Mouse (Mus musculus): ENCODE measurements around the gene Vwf. TPM values are rescaled to one million over a fixed set of nuclear protein-coding genes. Genes with fewer than 3 reads are reported as not detected.
A peak's percentile ranks its signal among the peaks of the same experiment; 100 is the strongest.

Vwf gene
- polyA plus RNA-seq, 1 experiment, result 3.2 TPM

GRCm38 (mm10) chr6:125603234-125603633, 56.7 kb downstream of the Vwf start:
- H3K9me3 ChIP-seq (replicated peaks; ENCODE audit: control insufficient read depth, insufficient read depth, low read length, poor library complexity, severe bottlenecking), result no peaks in the 10 kb centered on the region
- TF ChIP-seq CTCF (IDR thresholded peaks at IDR 0.05; ENCODE audit: low read depth, low read length) (peak; percentile 96), EP300 (IDR thresholded peaks at IDR 0.05; ENCODE audit: insufficient read depth, low read depth, low read length) (0 out of 2 replicates have a peak, but pooled peaks have one; percentile 48), POLR2A (IDR thresholded peaks at IDR 0.05; ENCODE audit: insufficient read depth, low read length) (no peak)
- H3K36me3 ChIP-seq (ENCODE audit: control insufficient read depth, insufficient read depth, low read length, poor library complexity, severe bottlenecking), result no peaks in the 10 kb centered on the region
- H3K27me3 ChIP-seq (ENCODE audit: control insufficient read depth, insufficient read depth, low read length, poor library complexity, severe bottlenecking), result no peaks in the 10 kb centered on the region
- no peak overlapping the region for H3K4me3 ChIP-seq (ENCODE audit: low read depth, low read length)
- no peak overlapping the region for H3K27ac ChIP-seq (ENCODE audit: insufficient read depth, low read length)
- H3K4me1 ChIP-seq (ENCODE audit: control insufficient read depth, insufficient read depth, low read length), result peaks cover 6% of the 10 kb centered on the region
- H3K9ac ChIP-seq (ENCODE audit: low read depth, poor library complexity, severe bottlenecking), result no peak overlapping the region

DNA sequence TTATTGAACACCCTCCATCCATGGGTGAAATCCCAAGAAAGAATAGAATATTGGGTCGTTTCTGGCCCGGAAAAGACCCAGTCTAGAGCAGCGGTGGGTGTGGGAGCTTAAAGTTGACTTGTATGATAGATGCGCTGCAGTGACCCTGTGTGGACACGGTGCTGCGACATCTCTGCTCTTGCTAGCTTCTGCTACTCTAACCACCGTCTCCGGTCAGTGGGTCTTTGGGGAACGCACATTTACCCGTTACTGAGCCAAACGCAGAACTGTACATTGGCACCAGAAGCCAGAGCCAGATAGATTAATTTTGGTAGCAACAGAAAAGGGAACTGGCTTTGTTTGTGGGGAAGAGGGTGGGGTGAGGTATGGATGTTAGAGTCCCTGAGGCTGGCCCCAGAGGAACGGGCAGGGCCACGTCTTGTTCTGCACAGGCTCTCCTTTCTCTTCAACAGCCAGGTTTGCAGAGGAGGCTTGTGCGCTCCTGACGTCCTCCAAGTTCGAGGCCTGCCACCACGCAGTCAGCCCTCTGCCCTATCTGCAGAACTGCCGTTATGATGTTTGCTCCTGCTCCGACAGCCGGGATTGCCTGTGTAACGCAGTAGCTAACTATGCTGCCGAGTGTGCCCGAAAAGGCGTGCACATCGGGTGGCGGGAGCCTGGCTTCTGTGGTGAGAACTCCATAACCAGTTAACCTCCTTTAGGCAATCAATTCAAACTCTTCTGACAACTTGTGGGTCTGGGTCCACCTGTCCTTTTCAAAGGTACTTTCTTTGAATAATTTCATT, 57.3 kb downstream of the Vwf start:
- Histone ChIP-seq H3K27ac (ENCODE audit: insufficient read depth, low read length) (no peak overlapping the region), H3K4me1 (ENCODE audit: control insufficient read depth, insufficient read depth, low read length) (peaks cover 6% of the 10 kb centered on the region), H3K36me3 (ENCODE audit: control insufficient read depth, insufficient read depth, low read length, poor library complexity, severe bottlenecking) (no peaks in the 10 kb centered on the region), H3K27me3 (ENCODE audit: control insufficient read depth, insufficient read depth, low read length, poor library complexity, severe bottlenecking) (no peaks in the 10 kb centered on the region), H3K4me3 (ENCODE audit: low read depth, low read length) (no peak overlapping the region), H3K9me3 (replicated peaks; ENCODE audit: control insufficient read depth, insufficient read depth, low read length, poor library complexity, severe bottlenecking) (no peaks in the 10 kb centered on the region), H3K9ac (ENCODE audit: low read depth, poor library complexity, severe bottlenecking) (no peak overlapping the region)
- TF ChIP-seq CTCF (IDR thresholded peaks at IDR 0.05; ENCODE audit: low read depth, low read length), result no peak
- no peak for TF ChIP-seq EP300 (IDR thresholded peaks at IDR 0.05; ENCODE audit: insufficient read depth, low read depth, low read length)
- no peak for TF ChIP-seq POLR2A (IDR thresholded peaks at IDR 0.05; ENCODE audit: insufficient read depth, low read length)

DNA sequence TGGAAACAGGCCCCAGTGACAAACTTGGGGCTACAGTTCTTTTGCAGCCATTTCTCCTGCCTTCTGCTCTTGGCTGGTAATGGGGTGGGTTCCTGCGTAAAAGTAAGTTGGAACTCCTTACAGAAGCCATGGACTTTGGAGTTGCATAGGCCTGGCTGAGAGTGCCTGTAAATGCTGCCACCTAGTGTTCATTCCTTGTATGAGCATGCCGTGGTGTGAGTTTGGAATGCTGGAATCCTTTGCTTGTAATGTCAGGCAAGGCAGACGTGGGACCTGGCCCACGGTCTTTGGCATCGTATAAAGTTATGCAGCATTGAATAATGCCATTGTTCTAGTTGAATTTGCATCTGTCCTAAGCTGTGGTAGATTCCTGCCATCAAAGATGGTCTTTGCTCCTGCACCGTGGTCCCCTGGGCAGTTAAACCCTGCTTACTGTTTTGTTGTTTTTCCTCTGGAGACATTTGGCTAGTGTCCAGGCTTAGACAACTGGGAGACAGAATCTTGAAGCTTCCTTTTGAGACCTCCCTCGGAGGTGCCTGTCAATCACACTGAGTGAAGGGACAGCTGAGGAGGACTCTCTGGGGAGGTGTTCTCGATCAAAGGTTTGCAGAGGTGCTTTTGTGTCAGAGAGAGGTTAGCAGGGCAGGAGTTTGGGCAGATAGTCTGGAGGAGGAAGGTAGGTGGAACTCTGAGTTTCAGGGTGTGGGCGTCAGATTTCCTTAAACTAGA, 58.1 kb downstream of the Vwf start:
- no peaks in the 10 kb centered on the region for H3K27me3 ChIP-seq (ENCODE audit: control insufficient read depth, insufficient read depth, low read length, poor library complexity, severe bottlenecking)
- no peaks in the 10 kb centered on the region for H3K36me3 ChIP-seq (ENCODE audit: control insufficient read depth, insufficient read depth, low read length, poor library complexity, severe bottlenecking)
- no peak overlapping the region for H3K4me3 ChIP-seq (ENCODE audit: low read depth, low read length)
- peaks cover 3% of the 10 kb centered on the region for H3K4me1 ChIP-seq (ENCODE audit: control insufficient read depth, insufficient read depth, low read length)
- H3K27ac ChIP-seq (ENCODE audit: insufficient read depth, low read length), result no peak overlapping the region
- TF ChIP-seq CTCF (IDR thresholded peaks at IDR 0.05; ENCODE audit: low read depth, low read length) (peak; percentile 79), EP300 (IDR thresholded peaks at IDR 0.05; ENCODE audit: insufficient read depth, low read depth, low read length) (no peak)
- no peak overlapping the region for H3K9ac ChIP-seq (ENCODE audit: low read depth, poor library complexity, severe bottlenecking)
- no peaks in the 10 kb centered on the region for H3K9me3 ChIP-seq (replicated peaks; ENCODE audit: control insufficient read depth, insufficient read depth, low read length, poor library complexity, severe bottlenecking)

GRCm38 (mm10) chr6:125609025-125609424, 62.5 kb downstream of the Vwf start:
- H3K9ac ChIP-seq (ENCODE audit: low read depth, poor library complexity, severe bottlenecking), result no peak overlapping the region
- H3K36me3 ChIP-seq (ENCODE audit: control insufficient read depth, insufficient read depth, low read length, poor library complexity, severe bottlenecking), result no peaks in the 10 kb centered on the region
- H3K9me3 ChIP-seq (replicated peaks; ENCODE audit: control insufficient read depth, insufficient read depth, low read length, poor library complexity, severe bottlenecking), result no peaks in the 10 kb centered on the region
- no peak overlapping the region for H3K27ac ChIP-seq (ENCODE audit: insufficient read depth, low read length)
- TF ChIP-seq EP300 (IDR thresholded peaks at IDR 0.05; ENCODE audit: insufficient read depth, low read depth, low read length) (no peak), CTCF (IDR thresholded peaks at IDR 0.05; ENCODE audit: low read depth, low read length) (peak; percentile 57)
- H3K4me3 ChIP-seq (ENCODE audit: low read depth, low read length), result no peak overlapping the region
- H3K27me3 ChIP-seq (ENCODE audit: control insufficient read depth, insufficient read depth, low read length, poor library complexity, severe bottlenecking), result no peaks in the 10 kb centered on the region
- H3K4me1 ChIP-seq (ENCODE audit: control insufficient read depth, insufficient read depth, low read length), result no peaks in the 10 kb centered on the region

DNA sequence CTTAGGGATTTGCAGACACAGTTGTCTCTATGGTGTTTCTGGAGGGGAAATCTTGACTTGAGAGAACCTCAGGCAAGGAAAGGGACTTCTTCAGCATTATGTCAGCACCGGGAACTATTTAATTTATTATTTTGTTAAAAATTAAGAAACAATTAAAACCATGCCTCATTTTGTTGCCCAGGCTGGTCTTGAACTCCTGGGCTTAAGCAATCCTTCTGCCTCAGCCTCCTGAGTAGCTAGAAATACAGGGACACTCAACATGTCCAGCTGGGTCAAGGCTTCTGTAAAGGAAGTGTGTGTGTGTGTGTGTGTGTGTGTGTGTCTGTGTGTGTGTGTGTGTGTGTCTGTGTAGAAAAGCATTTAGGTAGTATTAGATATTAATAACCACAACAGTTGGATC, 71.3 kb downstream of the Vwf start:
- H3K4me1 ChIP-seq (ENCODE audit: control insufficient read depth, insufficient read depth, low read length), result no peaks in the 10 kb centered on the region
- no peaks in the 10 kb centered on the region for H3K9me3 ChIP-seq (replicated peaks; ENCODE audit: control insufficient read depth, insufficient read depth, low read length, poor library complexity, severe bottlenecking)
- no peak for TF ChIP-seq EP300 (IDR thresholded peaks at IDR 0.05; ENCODE audit: insufficient read depth, low read depth, low read length)
- TF ChIP-seq CTCF (IDR thresholded peaks at IDR 0.05; ENCODE audit: low read depth, low read length), result no peak
- no peak for TF ChIP-seq POLR2A (IDR thresholded peaks at IDR 0.05; ENCODE audit: insufficient read depth, low read length)
- H3K36me3 ChIP-seq (ENCODE audit: control insufficient read depth, insufficient read depth, low read length, poor library complexity, severe bottlenecking), result no peaks in the 10 kb centered on the region
- no peaks in the 10 kb centered on the region for H3K27me3 ChIP-seq (ENCODE audit: control insufficient read depth, insufficient read depth, low read length, poor library complexity, severe bottlenecking)
- no peak overlapping the region for H3K27ac ChIP-seq (ENCODE audit: insufficient read depth, low read length)
- H3K4me3 ChIP-seq (ENCODE audit: low read depth, low read length), result no peak overlapping the region
- no peak overlapping the region for H3K9ac ChIP-seq (ENCODE audit: low read depth, poor library complexity, severe bottlenecking)

DNA sequence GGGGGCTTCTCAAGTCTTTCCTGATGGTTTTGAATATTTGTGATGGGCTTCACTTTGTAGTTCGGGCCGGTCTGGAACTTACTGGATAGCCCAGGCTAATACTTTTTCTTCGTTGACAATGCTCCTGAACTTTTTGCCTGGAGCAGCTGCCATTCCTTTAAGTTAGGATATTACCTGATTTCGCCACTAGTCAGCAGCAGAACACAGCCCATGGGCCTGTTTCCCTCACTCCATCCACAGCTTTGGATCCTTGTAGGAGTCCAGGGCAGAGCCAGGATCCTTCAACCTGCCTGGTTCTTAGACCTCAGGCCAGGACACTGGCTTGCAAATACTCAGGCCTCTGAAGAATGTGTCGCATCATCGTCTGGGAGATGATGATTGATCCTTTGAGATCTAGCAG, 74.2 kb downstream of the Vwf start:
- H3K27ac ChIP-seq (ENCODE audit: insufficient read depth, low read length), result no peak overlapping the region
- H3K4me1 ChIP-seq (ENCODE audit: control insufficient read depth, insufficient read depth, low read length), result no peaks in the 10 kb centered on the region
- peak; percentile 45 for TF ChIP-seq CTCF (IDR thresholded peaks at IDR 0.05; ENCODE audit: low read depth, low read length)
- no peak for TF ChIP-seq EP300 (IDR thresholded peaks at IDR 0.05; ENCODE audit: insufficient read depth, low read depth, low read length)
- H3K9ac ChIP-seq (ENCODE audit: low read depth, poor library complexity, severe bottlenecking), result no peak overlapping the region
- H3K4me3 ChIP-seq (ENCODE audit: low read depth, low read length), result no peak overlapping the region
- H3K27me3 ChIP-seq (ENCODE audit: control insufficient read depth, insufficient read depth, low read length, poor library complexity, severe bottlenecking), result no peaks in the 10 kb centered on the region
- H3K36me3 ChIP-seq (ENCODE audit: control insufficient read depth, insufficient read depth, low read length, poor library complexity, severe bottlenecking), result no peaks in the 10 kb centered on the region
- H3K9me3 ChIP-seq (replicated peaks; ENCODE audit: control insufficient read depth, insufficient read depth, low read length, poor library complexity, severe bottlenecking), result no peaks in the 10 kb centered on the region

Data from ES-Bruce4 (cell line).